Mouse (Mus musculus): ENCODE data around the gene Psma3. TPM values are rescaled to one million over a fixed set of nuclear protein-coding genes. Genes with fewer than 3 reads are reported as not detected.
"Not testable (repeated sequence)": the region's sequence is repeated elsewhere in the genome, so short reads cannot be mapped to it uniquely, and the experiment has no call there.

Psma3 gene
- polyA plus RNA-seq, 1 experiment from 2014 or later: 453 TPM

DNA sequence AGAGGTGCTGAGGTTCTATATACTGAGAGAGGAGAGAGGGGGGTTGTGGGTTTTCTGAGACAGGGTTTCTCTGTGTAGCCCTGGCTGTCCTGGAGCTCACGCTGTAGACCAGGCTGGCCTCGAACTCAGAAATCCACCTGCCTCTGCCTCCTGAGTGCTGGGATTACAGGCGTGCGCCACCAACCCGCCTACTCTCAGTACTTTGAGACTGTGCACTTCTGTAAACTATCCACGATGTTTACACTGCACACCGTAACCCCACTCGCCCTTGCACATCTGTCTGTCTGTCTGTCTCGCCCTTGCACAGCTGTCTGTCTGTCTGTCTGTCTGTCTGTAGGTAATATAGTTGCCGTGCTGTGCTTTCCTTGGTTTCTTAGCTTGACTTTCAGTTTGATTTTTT lies 50.0 kb downstream of the Psma3 start:
- Histone ChIP-seq H3K36me3 (peaks cover 92% of the 10 kb centered on the region), H3K4me2 (no peak overlapping the region), H3K27ac (replicated peaks) (no peak overlapping the region), H3K4me1 (no peaks in the 10 kb centered on the region), H3K27me3 (replicated peaks) (no peaks in the 10 kb centered on the region), H3K9ac (no peak overlapping the region), H3K4me3 (no peak overlapping the region), H3K9me3 (no peaks in the 10 kb centered on the region)
- ATAC-seq (ENCODE audit: extremely low read depth, insufficient number of reproducible peaks, low FRiP score, low TSS enrichment): no peak
- 94% methylated on average over 10 of the region's 10 CpGs for WGBS

DNA sequence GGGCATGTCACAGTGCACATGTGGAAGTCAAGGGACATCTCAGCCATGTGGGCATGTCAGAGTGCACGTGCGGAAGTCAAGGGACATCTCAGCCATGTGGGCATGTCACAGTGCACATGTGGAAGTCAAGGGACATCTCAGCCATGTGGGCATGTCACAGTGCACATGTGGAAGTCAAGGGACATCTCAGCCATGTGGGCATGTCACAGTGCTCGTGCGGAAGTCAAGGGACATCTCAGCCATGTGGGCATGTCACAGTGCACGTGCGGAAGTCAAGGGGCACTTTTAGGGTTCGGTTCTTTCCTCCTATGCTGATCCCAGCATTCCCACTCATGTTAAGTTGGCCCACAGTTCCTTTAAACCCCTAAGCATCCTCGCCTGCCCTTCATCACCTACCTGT lies 53.8 kb downstream of the Psma3 start:
- peaks cover 89% of the 10 kb centered on the region for H3K36me3 ChIP-seq
- not testable (repeated sequence) for ATAC-seq (ENCODE audit: extremely low read depth, insufficient number of reproducible peaks, low FRiP score, low TSS enrichment); H3K27ac ChIP-seq (replicated peaks); H3K4me1 ChIP-seq; H3K27me3 ChIP-seq (replicated peaks); H3K4me3 ChIP-seq; H3K4me2 ChIP-seq; H3K9me3 ChIP-seq; H3K9ac ChIP-seq
- WGBS: 90% methylated on average over 8 of the region's 8 CpGs

DNA sequence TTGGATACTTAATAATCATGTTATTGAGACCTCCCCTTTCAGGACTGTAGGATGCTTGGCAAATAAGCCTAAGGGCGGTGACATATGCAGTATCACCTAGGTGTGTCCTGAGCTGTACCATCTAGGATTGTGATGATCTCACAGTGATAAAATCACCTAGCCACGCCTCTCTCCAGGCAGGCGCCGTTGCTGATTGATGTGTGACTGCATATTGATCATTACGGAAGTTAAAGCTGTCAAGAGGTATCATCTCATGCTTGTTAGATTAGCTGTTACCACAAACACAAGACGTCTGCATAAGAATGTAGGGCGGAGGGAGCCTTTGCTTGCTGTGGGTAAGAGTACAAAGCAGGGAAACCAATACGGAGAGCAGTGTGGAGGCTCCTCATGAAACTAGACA lies 55.8 kb downstream of the Psma3 start:
- Histone ChIP-seq H3K4me1 (no peaks in the 10 kb centered on the region), H3K4me3 (no peak overlapping the region), H3K9ac (no peak overlapping the region), H3K4me2 (no peak overlapping the region), H3K27me3 (replicated peaks) (no peaks in the 10 kb centered on the region), H3K27ac (replicated peaks) (no peak overlapping the region), H3K9me3 (no peaks in the 10 kb centered on the region), H3K36me3 (peaks cover 74% of the 10 kb centered on the region)
- 80% methylated on average over 8 of the region's 8 CpGs for WGBS
- no peak for ATAC-seq (ENCODE audit: extremely low read depth, insufficient number of reproducible peaks, low FRiP score, low TSS enrichment)

DNA sequence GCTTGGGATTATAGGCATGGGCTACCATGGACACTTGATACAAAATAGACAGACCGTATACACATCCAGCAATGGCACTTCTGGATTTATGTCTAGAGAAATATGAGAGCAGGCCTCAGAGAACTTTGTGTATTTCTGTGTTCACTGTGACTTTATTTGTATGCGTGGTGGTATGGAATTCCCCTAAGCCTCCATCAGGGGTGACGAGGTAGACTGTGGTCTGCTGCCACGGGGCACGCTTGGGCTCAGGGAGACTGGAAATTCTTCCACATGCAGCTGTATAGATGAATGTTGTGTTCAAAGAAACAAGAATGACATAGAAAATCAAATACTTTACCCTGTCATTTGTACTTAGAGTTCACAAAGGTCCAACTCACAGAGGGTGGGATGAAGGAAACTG lies 56.3 kb downstream of the Psma3 start:
- H3K27me3 ChIP-seq (replicated peaks): no peaks in the 10 kb centered on the region
- H3K27ac ChIP-seq (replicated peaks): no peak overlapping the region
- ATAC-seq (ENCODE audit: extremely low read depth, insufficient number of reproducible peaks, low FRiP score, low TSS enrichment): no peak
- 93% methylated on average over 5 of the region's 5 CpGs for WGBS
- H3K36me3 ChIP-seq: peaks cover 72% of the 10 kb centered on the region
- H3K4me2 ChIP-seq: no peak overlapping the region
- no peak overlapping the region for H3K4me3 ChIP-seq
- H3K4me1 ChIP-seq: no peaks in the 10 kb centered on the region
- no peak overlapping the region for H3K9ac ChIP-seq
- no peaks in the 10 kb centered on the region for H3K9me3 ChIP-seq

DNA sequence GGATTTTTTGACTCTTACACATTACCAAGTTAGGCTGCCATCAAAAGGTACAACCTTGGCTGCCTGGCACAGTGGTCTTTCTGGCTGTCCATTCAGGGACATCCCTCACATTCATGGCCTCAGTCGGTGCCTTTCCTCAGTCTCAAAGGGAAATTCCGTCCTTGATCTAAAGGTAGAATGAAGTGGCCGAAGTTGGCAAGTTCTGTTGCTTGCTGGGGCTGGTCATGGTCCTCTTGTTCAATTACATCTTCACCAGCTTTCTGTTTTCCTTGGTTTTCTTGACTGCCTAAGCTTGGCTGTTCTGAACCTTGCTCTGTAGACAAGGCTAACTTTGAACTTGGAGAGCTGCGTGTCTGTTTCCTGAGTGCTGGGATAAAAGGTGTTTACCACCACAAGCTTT lies 61.4 kb downstream of the Psma3 start:
- no peak overlapping the region for H3K27ac ChIP-seq (replicated peaks)
- no peaks in the 10 kb centered on the region for H3K4me1 ChIP-seq
- no peak overlapping the region for H3K9ac ChIP-seq
- no peaks in the 10 kb centered on the region for H3K27me3 ChIP-seq (replicated peaks)
- no peak overlapping the region for H3K4me2 ChIP-seq
- ATAC-seq (ENCODE audit: extremely low read depth, insufficient number of reproducible peaks, low FRiP score, low TSS enrichment): no peak
- 89% methylated on average over 4 of the region's 4 CpGs for WGBS
- H3K4me3 ChIP-seq: no peak overlapping the region
- H3K9me3 ChIP-seq: no peaks in the 10 kb centered on the region
- H3K36me3 ChIP-seq: peaks cover 78% of the 10 kb centered on the region

DNA sequence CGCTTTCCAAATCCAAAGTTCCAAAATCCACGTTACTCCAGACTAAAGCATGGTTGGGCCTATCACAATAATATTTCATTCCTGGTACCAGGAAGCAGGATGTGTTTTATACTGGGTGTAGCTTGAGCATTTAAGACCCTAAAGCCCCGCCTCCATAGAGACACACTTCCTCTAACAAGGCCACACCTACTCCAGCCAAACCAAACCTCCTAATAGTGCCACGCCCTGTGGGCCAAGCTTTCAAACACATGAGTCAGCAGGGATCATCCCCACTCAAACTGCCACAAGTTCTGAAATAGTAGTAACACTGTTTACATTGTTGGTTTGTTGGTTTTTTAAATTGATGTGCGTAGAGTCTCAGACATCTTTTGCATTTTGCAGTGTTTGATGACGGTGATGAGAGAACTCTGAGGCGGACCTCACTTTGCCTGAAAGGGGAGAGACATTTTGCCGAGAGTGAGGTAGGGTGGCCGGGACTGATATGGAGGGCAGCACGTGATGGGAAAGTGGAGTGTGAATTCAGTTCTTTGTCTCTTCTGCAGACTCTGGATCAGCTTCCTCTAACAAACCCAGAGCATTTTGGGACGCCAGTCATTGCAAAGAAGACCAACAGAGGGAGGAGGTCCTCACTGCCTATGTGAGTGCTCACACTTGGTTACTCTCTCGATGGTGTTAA lies 62.4 kb downstream of the Psma3 start:
- Histone ChIP-seq H3K4me2 (no peak overlapping the region), H3K9ac (no peak overlapping the region), H3K27me3 (replicated peaks) (no peaks in the 10 kb centered on the region), H3K4me1 (no peaks in the 10 kb centered on the region), H3K9me3 (no peaks in the 10 kb centered on the region), H3K4me3 (no peak overlapping the region), H3K36me3 (peaks cover 80% of the 10 kb centered on the region), H3K27ac (replicated peaks) (no peak overlapping the region)
- 86% methylated on average over 12 of the region's 12 CpGs for WGBS
- ATAC-seq (ENCODE audit: extremely low read depth, insufficient number of reproducible peaks, low FRiP score, low TSS enrichment): no peak

DNA sequence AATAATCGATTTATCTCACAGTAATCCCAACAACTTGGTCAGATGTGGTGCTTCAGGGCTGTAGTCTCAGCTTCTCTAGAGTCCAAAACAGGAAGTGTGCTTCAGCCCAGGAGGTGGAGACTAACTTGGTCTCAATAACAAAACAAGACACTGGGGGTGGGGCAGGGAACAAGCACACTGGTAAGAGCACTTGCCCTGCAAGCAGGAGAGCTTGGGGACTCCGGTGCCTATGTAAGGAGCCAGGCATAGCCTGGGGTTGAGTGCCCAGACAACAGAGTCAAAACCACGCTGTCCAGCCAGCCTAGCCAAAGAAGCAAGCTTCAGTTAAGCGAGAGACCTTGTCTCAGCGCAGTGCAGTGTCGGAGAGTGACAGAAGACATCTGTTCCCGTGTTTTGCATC lies 66.0 kb downstream of the Psma3 start:
- Histone ChIP-seq H3K27ac (replicated peaks) (no peak overlapping the region), H3K4me3 (no peak overlapping the region), H3K4me1 (no peaks in the 10 kb centered on the region), H3K9me3 (no peaks in the 10 kb centered on the region), H3K9ac (no peak overlapping the region), H3K4me2 (no peak overlapping the region), H3K36me3 (peaks cover 90% of the 10 kb centered on the region), H3K27me3 (replicated peaks) (no peaks in the 10 kb centered on the region)
- no peak for ATAC-seq (ENCODE audit: extremely low read depth, insufficient number of reproducible peaks, low FRiP score, low TSS enrichment)
- WGBS: 84% methylated on average over 7 of the region's 7 CpGs

DNA sequence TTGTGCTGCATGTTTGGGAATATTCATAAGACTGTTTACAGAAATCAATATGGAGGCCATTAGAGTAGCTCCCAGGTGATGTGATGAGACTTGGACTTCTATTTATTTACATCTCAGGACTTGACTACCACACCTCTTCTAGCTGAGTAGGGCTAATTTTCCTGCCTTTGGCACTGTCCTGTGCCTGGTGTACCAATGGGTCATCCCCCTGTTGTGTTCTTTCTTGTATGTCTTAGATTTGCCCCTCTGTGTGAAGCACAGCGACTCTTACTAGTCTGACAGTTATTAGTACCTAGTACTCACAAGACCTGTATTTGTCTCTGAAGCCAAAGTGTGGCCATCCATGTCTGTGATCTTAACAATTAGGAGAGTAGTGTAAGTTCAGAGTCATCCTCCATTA lies 68.0 kb downstream of the Psma3 start:
- ATAC-seq (ENCODE audit: extremely low read depth, insufficient number of reproducible peaks, low FRiP score, low TSS enrichment): no peak
- H3K9me3 ChIP-seq: no peaks in the 10 kb centered on the region
- no peak overlapping the region for H3K4me3 ChIP-seq
- H3K9ac ChIP-seq: no peak overlapping the region
- no peak overlapping the region for H3K27ac ChIP-seq (replicated peaks)
- peaks cover 89% of the 10 kb centered on the region for H3K36me3 ChIP-seq
- H3K27me3 ChIP-seq (replicated peaks): no peaks in the 10 kb centered on the region
- H3K4me2 ChIP-seq: no peak overlapping the region
- peaks cover under 1% of the 10 kb centered on the region; the same call in 1 of the 2 replicates for H3K4me1 ChIP-seq
- 100% methylated on average over 1 of the region's 1 CpGs for WGBS

DNA sequence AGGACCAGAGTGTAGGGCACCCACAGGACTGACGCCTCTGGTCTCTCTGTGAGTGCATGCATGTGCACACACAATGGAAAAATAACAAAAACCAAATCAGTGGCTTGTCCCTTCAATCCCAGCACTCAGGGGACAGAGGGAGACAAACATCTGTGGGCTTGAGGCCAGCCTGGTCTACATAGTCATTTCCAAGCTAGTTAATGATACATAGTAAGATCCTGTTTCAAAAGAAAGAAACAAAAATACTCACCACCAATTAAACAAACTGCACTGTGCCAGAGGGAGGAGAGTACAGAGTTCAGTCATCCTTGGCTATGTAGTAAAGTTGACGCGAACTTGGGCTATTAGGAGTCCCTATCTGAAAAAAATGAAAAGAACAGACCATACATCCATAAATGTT lies 69.2 kb downstream of the Psma3 start:
- WGBS: 91% methylated on average over 3 of the region's 3 CpGs
- no peaks in the 10 kb centered on the region for H3K9me3 ChIP-seq
- H3K4me1 ChIP-seq: peaks cover 11% of the 10 kb centered on the region
- ATAC-seq (ENCODE audit: extremely low read depth, insufficient number of reproducible peaks, low FRiP score, low TSS enrichment): no peak
- H3K27ac ChIP-seq (replicated peaks): no peak overlapping the region
- H3K9ac ChIP-seq: no peak overlapping the region
- no peak overlapping the region for H3K4me2 ChIP-seq
- no peak overlapping the region for H3K4me3 ChIP-seq
- H3K36me3 ChIP-seq: peaks cover 78% of the 10 kb centered on the region
- H3K27me3 ChIP-seq (replicated peaks): no peaks in the 10 kb centered on the region

DNA sequence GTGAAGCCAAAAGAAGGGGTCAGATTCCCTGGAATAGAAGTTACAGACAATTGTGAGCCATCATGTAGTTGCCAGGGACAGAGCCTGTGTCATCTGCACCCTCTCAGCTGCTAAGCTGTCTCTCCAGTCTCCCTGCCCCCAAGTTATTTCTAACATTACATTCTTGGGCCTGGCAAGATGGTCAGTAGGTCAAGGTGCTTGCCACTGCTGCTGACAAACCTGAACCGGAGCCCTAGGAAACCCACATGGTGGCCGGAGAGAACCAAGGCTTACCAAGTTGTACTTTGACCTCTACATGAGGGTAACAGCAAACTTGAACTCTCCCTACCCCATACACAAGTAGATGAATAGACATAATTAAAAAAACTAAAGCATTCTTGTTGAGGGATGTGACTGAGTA lies 70.1 kb downstream of the Psma3 start:
- H3K36me3 ChIP-seq: peaks cover 71% of the 10 kb centered on the region
- H3K4me3 ChIP-seq: no peak overlapping the region
- no peaks in the 10 kb centered on the region for H3K27me3 ChIP-seq (replicated peaks)
- WGBS: 88% methylated on average over 2 of the region's 2 CpGs
- ATAC-seq (ENCODE audit: extremely low read depth, insufficient number of reproducible peaks, low FRiP score, low TSS enrichment): no peak
- no peak overlapping the region for H3K9ac ChIP-seq
- H3K27ac ChIP-seq (replicated peaks): no peak overlapping the region
- H3K4me1 ChIP-seq: peaks cover 21% of the 10 kb centered on the region
- no peaks in the 10 kb centered on the region for H3K9me3 ChIP-seq
- no peak overlapping the region for H3K4me2 ChIP-seq
